Mouse (Mus musculus): Measurements from ENCODE around the gene Polr2f.
A peak's percentile ranks its signal among the peaks of the same experiment; 100 is the strongest.

GRCm38 (mm10) chr15:79110031-79110430 is 30.8 kb upstream of the Polr2f start:
- no peak for TF ChIP-seq CTCF (IDR thresholded peaks at IDR 0.05 in 2 of 3, conservative IDR thresholded peaks at IDR 0.05 in 1 of 3; ENCODE audit: control insufficient read depth in 1 of 3, insufficient read depth in 1 of 3, low read depth in 2 of 3, low read length in 3 of 3, poor library complexity in 1 of 3, severe bottlenecking in 1 of 3)
- TF ChIP-seq MEF2A (IDR thresholded peaks at IDR 0.05; ENCODE audit: extremely low read depth, insufficient replicate concordance, low read depth, low read length, poor library complexity, severe bottlenecking) = no peak
- no peak; a peak in 1 of 4 replicates for TF ChIP-seq EP300 (IDR thresholded peaks at IDR 0.05; ENCODE audit: low read depth in 1 of 2, low read length in 2 of 2)
- no peak for TF ChIP-seq POLR2A (IDR thresholded peaks at IDR 0.05; ENCODE audit: control insufficient read depth in 1 of 2, insufficient read depth in 1 of 2, low read depth in 1 of 2, low read length in 2 of 2, poor library complexity in 1 of 2)
- no peak for TF ChIP-seq TAL1 (IDR thresholded peaks at IDR 0.05; ENCODE audit: low read length)
- TF ChIP-seq MAX (IDR thresholded peaks at IDR 0.05; ENCODE audit: low read length) = no peak
- TF ChIP-seq POLR2AphosphoS5 (IDR thresholded peaks at IDR 0.05; ENCODE audit: borderline replicate concordance, low read depth, low read length) = no peak
- TF ChIP-seq CHD1 (IDR thresholded peaks at IDR 0.05; ENCODE audit: low read depth, low read length) = no peak
- no peak for TF ChIP-seq ZC3H11A (IDR thresholded peaks at IDR 0.05; ENCODE audit: low read depth, low read length)
- TF ChIP-seq ZKSCAN1 (IDR thresholded peaks at IDR 0.05; ENCODE audit: low read depth, low read length) = no peak
- TF ChIP-seq MAFK (IDR thresholded peaks at IDR 0.05; ENCODE audit: borderline replicate concordance, low read depth, low read length) = no peak
- TF ChIP-seq USF1 (IDR thresholded peaks at IDR 0.05; ENCODE audit: low read depth, low read length) = peak; percentile 76; the same call in 1 of the 2 replicates
- TF ChIP-seq USF2 (IDR thresholded peaks at IDR 0.05; ENCODE audit: borderline replicate concordance in 1 of 2, insufficient read depth in 1 of 2, low read depth in 1 of 2, low read length in 2 of 2) = no peak
